Mouse (Mus musculus) MEL (cell line): ENCODE results near the gene Tanc1.

ENCODE experiments used
- CTCF ChIP-seq, 3 experiments: IDR thresholded peaks in 2 of 3; conservative IDR thresholded peaks in 1 of 3; 2 replicates each; pipeline ENCODE4 v1.5.1; 2011 to 2012; ENCODE audit warnings: low read length in 3 of 3, low read depth in 2 of 3, mild to moderate bottlenecking in 2 of 3, improper control_type of control experiment in 1 of 3, inconsistent platforms in 1 of 3, mixed read lengths in 1 of 3, moderate library complexity in 1 of 3; ENCODE audit not compliant: control insufficient read depth in 1 of 3, insufficient read depth in 1 of 3, poor library complexity in 1 of 3, severe bottlenecking in 1 of 3
- GABPA ChIP-seq: IDR thresholded peaks from 2 replicates; pipeline ENCODE4 v1.6.1; 2012; ENCODE audit warnings: low read depth, mild to moderate bottlenecking, inconsistent platforms, low read length, improper control_type of control experiment, moderate library complexity
- JUND ChIP-seq: IDR thresholded peaks from 2 replicates; pipeline ENCODE4 v1.6.1; 2011; ENCODE audit warnings: low read depth, mild to moderate bottlenecking, improper control_type of control experiment, low read length
- MAX ChIP-seq: IDR thresholded peaks from 2 replicates; pipeline ENCODE4 v1.6.1; 2011; ENCODE audit warnings: low read length, improper control_type of control experiment
- POLR2A ChIP-seq, 2 experiments: IDR thresholded peaks; 2 replicates each; pipeline ENCODE4 v1.6.1; 2011 to 2012; ENCODE audit warnings: low read length in 2 of 2, mild to moderate bottlenecking in 2 of 2, control low read depth in 1 of 2, improper control_type of control experiment in 1 of 2, low read depth in 1 of 2, moderate library complexity in 1 of 2; ENCODE audit not compliant: control insufficient read depth in 1 of 2, insufficient read depth in 1 of 2, poor library complexity in 1 of 2
- TBP ChIP-seq: IDR thresholded peaks from 2 replicates; pipeline ENCODE4 v1.8.0; 2011; ENCODE audit warnings: low read depth, low read length, improper control_type of control experiment

GRCm38 (mm10) chr2:59655471-59655870 is 43.6 kb downstream of the Tanc1 start:
- TF ChIP-seq TBP, result no peak
- no peak for TF ChIP-seq GABPA
- no peak for TF ChIP-seq CTCF (IDR thresholded peaks at IDR 0.05 in 2 of 3, conservative IDR thresholded peaks at IDR 0.05 in 1 of 3; ENCODE audit: control insufficient read depth in 1 of 3, insufficient read depth in 1 of 3, low read depth in 2 of 3, low read length in 3 of 3, poor library complexity in 1 of 3, severe bottlenecking in 1 of 3)
- TF ChIP-seq POLR2A (IDR thresholded peaks at IDR 0.05; ENCODE audit: control insufficient read depth in 1 of 2, insufficient read depth in 1 of 2, low read depth in 1 of 2, low read length in 2 of 2, poor library complexity in 1 of 2), result no peak
- TF ChIP-seq MAX, result no peak
- no peak for TF ChIP-seq JUND
